Mouse (Mus musculus) CH12.LX (cell line): ENCODE data around the gene Pcp4l1.

Experiments used
- CHD1 ChIP-seq: IDR thresholded peaks from 2 replicates; pipeline ENCODE4 v1.6.1; 2012; ENCODE audit warnings: low read depth, low read length, improper control_type of control experiment, inconsistent platforms
- CTCF ChIP-seq, 2 experiments: IDR thresholded peaks in 1 of 2; conservative IDR thresholded peaks in 1 of 2; 2 replicates each; pipeline ENCODE4 v1.5.1; 2011 to 2012; ENCODE audit warnings: low read depth in 2 of 2, low read length in 2 of 2, improper control_type of control experiment in 1 of 2, inconsistent platforms in 1 of 2, mild to moderate bottlenecking in 1 of 2, moderate library complexity in 1 of 2
- ETS1 ChIP-seq: conservative IDR thresholded peaks from 2 replicates; pipeline ENCODE4 v1.6.1; 2012; ENCODE audit warnings: low read depth, mild to moderate bottlenecking, inconsistent platforms, low read length, improper control_type of control experiment, moderate library complexity
- MAX ChIP-seq: IDR thresholded peaks from 2 replicates; pipeline ENCODE4 v1.6.1; 2011; ENCODE audit warnings: low read length, improper control_type of control experiment
- MYC ChIP-seq: IDR thresholded peaks from 2 replicates; pipeline ENCODE4 v1.6.1; 2011; ENCODE audit warnings: low read depth, mild to moderate bottlenecking, improper control_type of control experiment, low read length
- NRF1 ChIP-seq: IDR thresholded peaks from 2 replicates; pipeline ENCODE4 v1.6.1; 2014; ENCODE audit warnings: low read depth, mild to moderate bottlenecking, inconsistent platforms, low read length, improper control_type of control experiment, moderate library complexity
- POLR2A ChIP-seq: IDR thresholded peaks from 2 replicates; pipeline ENCODE4 v1.6.1; 2011; ENCODE audit warnings: low read depth, mild to moderate bottlenecking, improper control_type of control experiment, low read length
- POLR2AphosphoS2 ChIP-seq: IDR thresholded peaks from 2 replicates; pipeline ENCODE4 v1.6.1; 2011; ENCODE audit warnings: low read depth, low read length, improper control_type of control experiment
- RAD21 ChIP-seq: IDR thresholded peaks from 2 replicates; pipeline ENCODE4 v1.6.1; 2011; ENCODE audit warnings: low read depth, mild to moderate bottlenecking, low read length, improper control_type of control experiment, moderate library complexity
- RCOR1 ChIP-seq: conservative IDR thresholded peaks from 2 replicates; pipeline ENCODE4 v1.6.1; 2012; ENCODE audit warnings: low read depth, mild to moderate bottlenecking, inconsistent platforms, low read length, improper control_type of control experiment
- ZNF384 ChIP-seq: IDR thresholded peaks from 2 replicates; pipeline ENCODE4 v1.6.1; 2012; ENCODE audit warnings: low read depth, low read length, improper control_type of control experiment, inconsistent platforms

DNA sequence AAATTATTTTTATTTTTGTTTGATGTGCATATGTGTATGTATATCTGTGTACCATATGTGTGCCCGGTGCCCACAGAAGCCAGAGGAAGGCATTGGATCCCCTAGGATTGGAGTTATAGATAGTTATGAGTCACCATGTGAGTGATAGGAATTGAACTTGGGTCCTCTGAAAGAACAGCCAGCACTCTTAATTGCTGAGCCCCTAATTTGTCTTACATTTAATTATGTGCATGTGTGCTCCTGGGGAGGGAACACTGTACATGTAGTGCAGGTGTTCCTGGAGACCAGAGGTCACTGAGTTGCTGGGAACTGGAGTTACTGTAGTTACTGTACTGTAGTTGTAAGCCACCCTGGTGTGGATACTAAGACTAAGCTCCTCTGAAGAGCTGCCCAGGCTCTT is 4.7 kb upstream of the Pcp4l1 start:
- TF ChIP-seq CHD1, result no peak
- TF ChIP-seq CTCF (conservative IDR thresholded peaks at IDR 0.05 in 1 of 2, IDR thresholded peaks at IDR 0.05 in 1 of 2; ENCODE audit: low read depth in 2 of 2, low read length in 2 of 2), result no peak
- no peak for TF ChIP-seq POLR2AphosphoS2
- TF ChIP-seq RCOR1, result no peak
- no peak for TF ChIP-seq RAD21
- no peak for TF ChIP-seq MYC
- TF ChIP-seq ZNF384, result no peak
- no peak for TF ChIP-seq ETS1
- no peak for TF ChIP-seq POLR2A
- no peak for TF ChIP-seq MAX
- TF ChIP-seq NRF1, result no peak
